Mouse (Mus musculus) layer of hippocampus, adult 2 months (tissue): ENCODE results near the gene Klf2. TPM values are rescaled to one million over a fixed set of nuclear protein-coding genes. Genes with fewer than 3 reads are reported as not detected.

ENCODE experiments used
- DNase-seq, 2 experiments: peaks; one replicate each; pipeline ENCODE4 v3.0.0; 2022; ENCODE audit warnings: low spot score in 2 of 2
- H3K27ac ChIP-seq: fragments of 200-600 bp; 2 replicates; pipeline ENCODE4 v1.8.1; 2022
- H3K4me3 ChIP-seq: fragments of 200-600 bp; 2 replicates; pipeline ENCODE4 v1.8.1; 2022; ENCODE audit warnings: mild to moderate bottlenecking
- CTCF ChIP-seq: fragments of 200-600 bp; conservative IDR thresholded peaks from 2 replicates; pipeline ENCODE4 v1.8.1; 2022; ENCODE audit warnings: antibody characterized with exemption, mild to moderate bottlenecking, moderate library complexity
- total RNA-seq, 2 experiments: library from RNA; stranded (reverse); gene quantifications; 2 replicates each; pipeline ENCODE4 v1.2.3; 2021

The Klf2 gene
- total RNA-seq, 2 experiments from 2014 or later = 9.1 to 17.4 TPM

DNA sequence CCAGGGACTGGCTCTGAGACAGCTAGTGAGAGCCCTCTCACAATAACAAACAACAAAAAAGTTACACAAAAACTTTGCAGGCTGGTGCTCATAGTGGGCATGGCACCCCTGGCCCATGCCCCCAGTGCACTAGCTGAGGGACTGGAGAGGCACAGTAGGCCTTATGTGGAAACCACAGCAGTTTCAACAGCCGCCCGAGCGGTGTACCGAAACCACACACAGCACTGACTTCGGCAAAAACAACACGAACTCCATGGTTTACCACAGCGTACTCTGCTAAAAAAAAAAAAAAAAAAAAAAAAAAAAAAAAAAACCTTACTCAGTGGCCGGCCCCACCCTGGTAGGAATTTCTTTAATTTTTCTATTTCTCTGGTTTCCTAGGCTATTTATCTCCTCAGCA, 31.9 kb downstream of the Klf2 start:
- TF ChIP-seq CTCF = no peak
- Histone ChIP-seq H3K4me3 (no peak overlapping the region), H3K27ac (no peak overlapping the region)
- no peak for DNase-seq

DNA sequence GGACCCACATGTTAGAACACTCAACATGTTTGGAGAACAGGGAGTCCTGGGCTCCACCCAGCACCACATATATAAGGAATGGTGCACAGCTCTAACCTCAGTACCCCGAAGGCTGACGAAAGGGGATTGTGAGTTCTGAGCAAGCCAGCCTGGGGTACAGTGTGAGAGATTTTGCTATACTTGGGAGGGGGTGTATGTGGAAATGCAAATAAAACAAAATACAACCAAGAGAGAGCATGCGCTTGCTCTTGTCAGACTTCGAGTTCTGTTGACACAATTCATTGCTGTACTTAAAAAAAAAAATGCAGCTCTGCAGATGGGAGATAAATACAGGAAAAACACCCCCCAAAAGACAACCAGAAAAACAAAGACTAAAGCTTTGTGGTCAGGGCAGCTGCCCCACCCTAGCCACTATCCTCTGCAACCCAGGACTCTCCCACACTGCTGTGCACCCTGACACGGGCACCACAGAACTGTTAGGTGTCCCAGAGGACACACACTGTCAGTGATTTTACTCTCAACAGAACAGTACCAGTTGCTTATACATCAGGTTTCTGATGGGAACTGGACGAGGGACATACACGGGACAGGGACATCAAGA, 32.7 kb downstream of the Klf2 start:
- no peak overlapping the region for H3K4me3 ChIP-seq
- no peak overlapping the region for H3K27ac ChIP-seq
- no peak for TF ChIP-seq CTCF
- no peak for DNase-seq

DNA sequence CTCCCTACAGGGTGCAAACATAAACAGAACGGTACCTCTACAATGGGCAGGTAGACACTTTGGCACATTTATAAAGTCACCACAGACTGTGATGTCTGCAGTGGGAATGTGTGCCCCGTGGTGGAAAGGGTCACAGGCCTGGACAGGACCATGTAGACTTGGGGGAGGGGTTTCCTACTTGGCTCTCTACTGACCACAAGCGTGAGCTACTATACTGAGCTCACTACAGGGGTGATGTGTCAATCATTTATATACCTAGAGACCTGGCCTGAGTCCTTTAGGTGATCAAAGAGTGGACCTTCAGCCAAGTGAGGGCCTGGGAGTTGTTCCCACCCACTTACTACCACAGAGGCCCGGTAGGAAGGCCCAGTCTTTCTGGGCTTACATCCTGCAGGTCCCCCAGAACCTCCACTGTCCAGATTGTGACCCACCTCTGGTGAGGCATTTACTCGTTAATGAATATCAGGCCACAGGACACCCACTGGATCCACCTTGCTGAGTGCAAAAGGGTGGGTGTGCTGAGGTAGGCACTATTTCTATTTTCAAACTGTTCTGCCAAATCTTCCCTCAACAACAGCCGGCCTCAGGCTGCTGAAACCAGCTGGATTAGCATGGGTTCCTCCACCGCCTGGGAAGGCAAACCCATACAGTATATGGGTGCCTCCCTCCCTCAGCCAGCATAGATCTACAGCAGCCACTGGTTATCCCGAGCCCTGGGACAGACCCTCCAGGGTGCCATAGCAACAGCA, 34.3 kb downstream of the Klf2 start:
- no peak for DNase-seq
- Histone ChIP-seq H3K4me3 (no peak overlapping the region), H3K27ac (peak overlapping the region; percentile 68)
- no peak for TF ChIP-seq CTCF

- no peak overlapping the region for H3K4me3 ChIP-seq
- H3K27ac ChIP-seq = peak overlapping the region; percentile 68
- no peak for DNase-seq
- no peak for TF ChIP-seq CTCF
Measured at GRCm38 (mm10) chr8:72353700-72354045, 34.8 kb downstream of the Klf2 start.

- peak overlapping the region; percentile 68 for H3K27ac ChIP-seq
- no peak for TF ChIP-seq CTCF
- no peak for DNase-seq
- H3K4me3 ChIP-seq = no peak overlapping the region
Measured at GRCm38 (mm10) chr8:72354272-72354671, 35.4 kb downstream of the Klf2 start.

DNA sequence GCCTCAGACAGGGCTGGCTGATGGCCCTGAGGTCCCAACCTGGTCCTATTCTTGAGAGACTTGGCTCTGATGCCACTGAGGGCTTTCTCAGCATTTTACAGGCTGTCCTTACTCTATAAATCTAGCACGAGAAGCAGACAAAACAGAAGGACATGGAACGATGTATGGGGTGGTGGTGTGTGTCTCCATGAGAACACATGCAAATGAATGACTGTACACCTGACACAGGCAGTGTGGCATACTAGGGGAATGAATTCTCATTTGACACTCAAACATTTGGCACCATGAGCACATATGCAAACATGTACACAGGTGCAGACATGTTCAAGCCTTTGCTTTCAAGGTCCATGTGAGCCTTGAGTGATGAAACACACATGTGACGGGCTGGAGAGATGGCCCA, 37.8 kb downstream of the Klf2 start:
- no peak overlapping the region for H3K4me3 ChIP-seq
- no peak overlapping the region for H3K27ac ChIP-seq
- no peak for DNase-seq
- no peak for TF ChIP-seq CTCF

DNA sequence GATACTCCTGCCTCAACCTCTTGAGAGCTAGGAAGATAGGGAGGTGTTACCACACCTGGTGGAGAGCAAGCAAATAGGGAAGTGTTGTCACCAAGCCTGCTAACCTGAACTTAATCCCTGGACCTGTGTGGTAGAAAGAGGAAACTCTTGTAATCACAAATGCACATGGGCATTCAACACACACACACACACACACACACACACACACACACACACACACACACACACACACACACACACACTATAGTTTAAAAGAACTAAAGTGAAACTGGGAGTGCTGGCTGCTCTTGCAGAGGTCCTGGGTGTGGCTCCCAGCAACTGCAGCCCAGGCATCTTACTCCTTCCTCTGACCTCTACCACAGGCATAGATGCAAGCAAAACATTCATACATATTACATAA, 41.3 kb downstream of the Klf2 start:
- DNase-seq = no peak
- H3K27ac ChIP-seq = no peak overlapping the region
- no peak overlapping the region for H3K4me3 ChIP-seq
- no peak for TF ChIP-seq CTCF

- H3K4me3 ChIP-seq = no peak overlapping the region
- H3K27ac ChIP-seq = peak overlapping the region; percentile 39
- TF ChIP-seq CTCF = no peak
- DNase-seq = peak in 1 of 2 experiments; percentile 51
Measured at GRCm38 (mm10) chr8:72362754-72363153, 43.9 kb downstream of the Klf2 start.

GRCm38 (mm10) chr8:72363457-72363856, 44.6 kb downstream of the Klf2 start:
- TF ChIP-seq CTCF = no peak
- Histone ChIP-seq H3K4me3 (no peak overlapping the region), H3K27ac (peak overlapping the region; percentile 39)
- no peak for DNase-seq

DNA sequence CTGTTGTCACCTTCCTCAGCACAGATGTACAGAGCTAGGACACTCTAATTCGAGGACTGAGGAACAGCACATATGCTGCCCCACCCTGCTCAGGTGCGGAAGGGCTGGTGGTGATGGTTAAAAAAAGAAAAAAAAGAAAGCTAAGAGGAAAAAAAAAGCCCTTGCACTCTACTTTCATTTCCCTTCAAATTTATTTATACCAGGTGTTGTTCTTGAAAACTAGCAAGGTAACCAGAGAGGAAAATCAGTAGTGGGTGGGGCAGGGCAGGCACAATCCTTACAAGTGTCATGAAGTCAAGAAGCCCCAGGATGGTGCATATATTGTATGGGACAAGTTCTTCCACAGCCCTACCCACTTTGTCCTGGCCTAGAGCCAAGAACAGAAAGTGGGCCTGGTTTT, 46.2 kb downstream of the Klf2 start:
- TF ChIP-seq CTCF = no peak
- peak overlapping the region; percentile 39; the same call in 1 of the 2 replicates for H3K27ac ChIP-seq
- DNase-seq = no peak
- no peak overlapping the region for H3K4me3 ChIP-seq

DNA sequence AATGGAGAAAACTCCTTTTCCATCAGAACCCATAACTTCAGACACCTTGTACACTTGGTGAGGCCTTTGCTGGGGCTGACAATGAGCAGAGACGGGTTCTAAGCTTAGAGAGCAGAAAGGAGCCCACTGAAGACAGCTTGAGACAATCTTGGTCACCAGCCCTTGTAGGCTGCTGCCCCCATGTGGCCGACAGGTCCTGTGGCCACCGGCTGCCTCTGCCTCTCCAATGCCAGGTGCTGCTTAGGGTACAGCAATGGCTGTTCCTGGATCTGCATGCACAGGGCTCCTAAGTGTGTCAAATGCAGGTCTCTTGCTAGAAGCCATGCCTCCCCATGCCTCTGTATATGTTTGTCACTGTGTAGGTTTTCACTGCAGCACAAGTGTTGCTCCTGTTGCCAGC, 47.0 kb downstream of the Klf2 start:
- no peak overlapping the region for H3K4me3 ChIP-seq
- peak; percentile 97 for TF ChIP-seq CTCF
- peak overlapping the region; percentile 39 for H3K27ac ChIP-seq
- DNase-seq = peak; percentile 68 to 77

- TF ChIP-seq CTCF = no peak
- Histone ChIP-seq H3K4me3 (no peak overlapping the region), H3K27ac (peak overlapping the region; percentile 39; the same call in 1 of the 2 replicates)
- no peak for DNase-seq
Measured at GRCm38 (mm10) chr8:72366435-72366834, 47.6 kb downstream of the Klf2 start.

Other genes starting within 250 kb of the Klf2 start
- not detected for gene Olfr373, start 235.9 kb upstream of the Klf2 start, total RNA-seq
- not detected for gene Olfr374, start 212.0 kb upstream of the Klf2 start, total RNA-seq
- gene Tpm4, start 184.1 kb upstream of the Klf2 start, total RNA-seq = 10 to 100 TPM; 25.2 to 25.4 TPM
- gene Rab8a, start 157.8 kb upstream of the Klf2 start, total RNA-seq = 10 to 100 TPM; 35.4 to 36.1 TPM
- gene Hsh2d, start 129.4 kb upstream of the Klf2 start, total RNA-seq = under 1 TPM; 0.20 to 0.25 TPM
- not detected for gene Cib3, start 106.2 kb upstream of the Klf2 start, total RNA-seq
- not detected for gene Gm11034, start 105.4 kb upstream of the Klf2 start, total RNA-seq
- gene Fam32a, start 99.3 kb upstream of the Klf2 start, total RNA-seq = 10 to 100 TPM; 56.1 to 63.4 TPM
- 10 to 100 TPM; 93.4 to 95.1 TPM for gene Ap1m1, start 79.0 kb upstream of the Klf2 start, total RNA-seq
- gene Gm10282, start 13.8 kb upstream of the Klf2 start, total RNA-seq = 1 to 10 TPM; 6.7 to 7.9 TPM
- gene Eps15l1, start 102.4 kb downstream of the Klf2 start, total RNA-seq = 10 to 100 TPM; 69.7 to 75.1 TPM
- under 1 TPM; 0.52 to 0.90 TPM for gene Calr3, start 124.8 kb downstream of the Klf2 start, total RNA-seq
- 10 to 100 TPM; 10.9 to 11.7 TPM for gene 1700030K09Rik, start 124.8 kb downstream of the Klf2 start, total RNA-seq
- gene Cherp, start 156.2 kb downstream of the Klf2 start, total RNA-seq = 10 to 100 TPM; 83.1 TPM
- 10 to 100 TPM; 45.2 to 48.2 TPM for gene Slc35e1, start 173.6 kb downstream of the Klf2 start, total RNA-seq
- gene Med26, start 229.2 kb downstream of the Klf2 start, total RNA-seq = 10 to 100 TPM; 10.5 to 10.6 TPM